Mouse (Mus musculus): ENCODE measurements around the gene Sspo. TPM values are rescaled to one million over a fixed set of nuclear protein-coding genes. Genes with fewer than 3 reads are reported as not detected.

Sspo gene
- total RNA-seq, 2 experiments from 2014 or later: 1.2 to 2.9 TPM

GRCm38 (mm10) chr6:48537105-48537954 lies 89.3 kb downstream of the Sspo start, which contains the start of gene Atp6v0e2:
Gene Atp6v0e2, plus strand, starts transcription at chr6:48537615.
- peak; percentile 83 to 88 for DNase-seq (ENCODE audit: extremely low spot score in 1 of 2, low spot score in 1 of 2)

DNA sequence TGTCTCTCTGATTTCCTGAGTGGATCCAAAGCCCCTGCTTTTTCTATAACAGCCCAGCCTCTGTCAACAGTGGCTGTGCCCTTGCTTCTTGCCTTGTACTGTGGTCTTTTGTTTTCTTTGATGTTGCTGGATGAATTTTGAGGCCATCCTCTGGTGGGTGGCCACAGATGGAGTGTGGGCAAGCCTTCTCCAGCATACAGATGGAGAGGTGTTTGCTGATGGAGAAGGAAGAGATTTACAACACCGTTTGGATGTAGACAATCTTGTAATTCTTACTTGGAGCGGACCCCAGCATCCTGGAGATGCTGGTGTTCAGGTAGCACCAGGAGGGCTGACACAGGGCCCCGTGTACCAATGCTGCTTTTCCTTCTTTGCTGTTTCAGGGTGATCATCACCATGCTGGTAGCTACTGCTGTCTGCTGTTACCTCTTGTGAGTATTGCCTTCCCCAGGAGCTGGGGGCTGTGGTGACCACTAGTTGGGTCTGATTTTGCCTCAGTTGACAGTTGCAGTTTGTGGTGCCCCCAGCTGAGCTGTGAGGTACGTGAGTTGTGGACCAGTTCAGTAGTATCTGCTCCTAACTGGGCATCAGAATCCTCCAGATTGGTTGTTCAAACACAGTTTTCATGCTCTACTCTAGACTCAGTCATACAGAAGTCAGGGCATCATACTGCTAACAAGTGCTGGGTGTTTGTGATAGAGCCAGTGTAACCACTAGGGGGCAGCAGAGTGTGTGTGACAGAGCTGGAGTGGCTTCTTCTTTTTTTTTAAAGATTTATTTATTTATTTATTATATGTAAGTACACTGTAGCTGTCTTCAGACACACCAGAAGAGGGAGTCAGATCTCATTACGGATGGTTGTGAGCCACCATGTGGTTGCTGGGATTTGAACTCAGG lies 91.1 kb downstream of the Sspo start:
- DNase-seq (ENCODE audit: extremely low spot score in 1 of 2, low spot score in 1 of 2): peak; percentile 51 to 83

DNA sequence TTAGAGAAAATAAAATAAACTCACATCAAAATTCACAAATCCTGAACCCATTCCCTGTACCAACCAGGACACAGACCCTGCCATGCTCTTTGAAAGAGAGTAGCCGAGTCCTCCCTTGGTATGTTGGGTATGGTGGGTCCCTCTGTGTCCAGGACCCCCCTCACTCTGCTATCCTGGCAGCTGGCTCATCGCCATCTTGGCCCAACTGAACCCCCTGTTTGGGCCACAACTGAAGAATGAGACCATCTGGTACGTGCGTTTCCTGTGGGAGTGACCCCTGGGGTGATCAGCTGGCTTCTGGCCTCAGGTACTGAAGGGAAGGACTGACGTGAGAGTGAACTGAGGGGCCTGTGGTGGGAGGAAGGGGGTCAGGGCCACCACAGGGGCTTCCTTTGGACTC lies 91.8 kb downstream of the Sspo start:
- no peak for DNase-seq (ENCODE audit: extremely low spot score in 1 of 2, low spot score in 1 of 2)

DNA sequence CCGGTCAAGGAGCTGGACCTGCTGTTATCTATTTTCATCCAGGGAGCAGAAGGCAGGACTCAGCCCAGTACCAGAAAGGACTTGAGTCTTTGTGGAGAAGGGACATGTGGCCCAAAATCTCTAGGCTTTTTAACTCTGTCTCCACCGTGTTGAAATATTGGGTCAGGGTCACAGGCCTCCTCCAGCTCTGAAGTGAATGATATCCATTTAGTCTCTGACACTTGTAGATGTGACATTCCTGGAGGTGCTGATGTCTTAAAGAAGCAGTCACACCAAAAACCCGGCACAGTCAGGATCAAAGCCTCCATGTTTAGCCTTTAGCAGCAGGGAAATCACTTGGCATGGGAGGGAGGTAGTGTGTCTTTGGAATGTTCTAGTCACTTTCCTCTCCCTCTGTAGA lies 92.7 kb downstream of the Sspo start:
- DNase-seq (ENCODE audit: extremely low spot score in 1 of 2, low spot score in 1 of 2): no peak

- no peak for DNase-seq (ENCODE audit: extremely low spot score in 1 of 2, low spot score in 1 of 2)
These were observed 93.8 kb downstream of the Sspo start for GRCm38 (mm10) chr6:48541560-48542450.

DNA sequence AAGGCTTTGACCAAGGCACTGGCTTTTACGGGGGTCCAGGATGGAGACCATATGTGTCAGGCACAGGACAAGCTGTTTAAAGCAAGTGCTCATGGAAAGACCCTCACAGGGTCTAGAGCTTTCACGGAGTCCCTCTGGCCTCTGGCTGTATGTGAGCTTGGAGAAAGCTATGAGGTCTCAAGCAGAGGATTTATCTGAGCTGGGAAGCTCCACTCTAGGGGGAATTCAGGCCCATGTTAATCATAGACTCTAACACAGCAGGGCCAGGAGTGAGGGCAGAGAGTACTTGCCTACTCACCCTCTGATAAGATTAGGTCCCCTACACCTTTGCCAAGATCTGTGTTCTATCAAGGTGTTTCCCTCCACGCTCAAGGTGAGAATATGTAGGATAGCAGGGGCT lies 94.6 kb downstream of the Sspo start:
- DNase-seq (ENCODE audit: extremely low spot score in 1 of 2, low spot score in 1 of 2): no peak

GRCm38 (mm10) chr6:48545251-48545650 lies 97.2 kb downstream of the Sspo start:
- no peak for DNase-seq (ENCODE audit: extremely low spot score in 1 of 2, low spot score in 1 of 2)

DNA sequence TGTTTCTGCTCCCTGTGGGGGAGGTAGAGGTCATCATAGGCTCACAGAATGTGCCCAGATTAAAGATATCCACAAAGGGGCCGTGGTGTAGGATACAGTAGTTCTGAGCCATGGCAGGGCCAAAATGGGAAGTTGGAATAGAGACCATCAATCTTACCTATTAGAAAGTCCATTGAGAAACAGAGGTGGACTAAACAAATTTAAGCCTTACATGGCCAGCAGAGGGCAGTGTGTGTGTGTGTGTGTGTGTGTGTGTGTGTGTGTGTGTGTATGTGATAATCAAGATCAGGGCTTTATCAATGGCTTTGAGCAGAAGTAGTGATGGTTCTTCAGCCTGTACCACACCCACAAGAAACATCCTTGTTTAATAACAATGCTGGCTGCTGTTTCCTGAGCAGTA lies 98.2 kb downstream of the Sspo start:
- DNase-seq (ENCODE audit: extremely low spot score in 1 of 2, low spot score in 1 of 2): peak in 1 of 2 experiments; percentile 54

DNA sequence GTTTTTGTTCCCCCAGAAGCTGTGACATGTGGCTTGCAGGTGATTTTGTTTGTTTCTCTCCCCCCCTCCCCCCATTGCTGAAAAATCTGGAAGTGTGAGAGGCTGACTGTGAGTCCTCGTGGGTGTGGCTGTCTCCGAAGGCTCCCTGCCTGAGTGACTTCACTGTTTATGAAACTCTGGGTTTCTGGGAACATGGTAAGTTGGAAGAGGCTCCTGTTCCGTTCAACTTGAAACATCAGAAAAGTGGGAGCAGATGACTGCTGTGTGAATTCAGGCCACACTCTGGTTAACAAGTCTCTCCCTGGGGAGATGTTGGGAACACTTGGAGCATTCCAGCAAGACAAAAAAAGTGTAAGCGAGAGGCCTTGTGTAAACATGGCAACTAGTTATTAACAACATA lies 98.8 kb downstream of the Sspo start:
- no peak for DNase-seq (ENCODE audit: extremely low spot score in 1 of 2, low spot score in 1 of 2)

DNA sequence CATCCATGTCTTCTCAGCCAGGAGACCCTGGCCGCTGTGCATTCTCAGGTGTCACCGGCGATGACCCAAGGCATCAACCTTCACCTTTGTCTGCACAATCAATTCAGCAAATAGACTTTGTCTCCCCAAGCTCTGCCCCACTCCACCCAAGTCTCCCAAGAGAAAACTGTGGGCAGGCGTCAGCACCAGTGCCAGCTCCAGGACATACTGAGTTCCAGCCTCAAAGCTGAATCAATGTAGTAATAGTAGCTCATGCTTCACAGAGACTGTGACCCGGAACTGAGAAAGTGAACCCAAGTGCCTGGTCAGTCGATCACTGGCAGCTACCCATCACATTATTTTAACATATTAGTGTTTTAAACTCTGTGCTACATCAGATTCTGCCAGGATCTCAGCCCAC lies 100.3 kb downstream of the Sspo start:
- DNase-seq (ENCODE audit: extremely low spot score in 1 of 2, low spot score in 1 of 2): no peak

Small RNA genes within 50 kb of the gene (microRNA-seq; reads per million reads assigned to microRNA genes)
- 0 reads per million in 2 experiments for gene Gm24325

Other genes starting within 250 kb of the Sspo start
- gene Krba1, start 52.6 kb upstream of the Sspo start, total RNA-seq (2021): 10 to 100 TPM; 35.5 to 43.2 TPM
- 10 to 100 TPM; 19.9 to 26.3 TPM for gene Zfp467, start 2.4 kb upstream of the Sspo start, total RNA-seq (2021)
- 100 to 1,000 TPM; 454 to 498 TPM for gene Atp6v0e2, start 89.4 kb downstream of the Sspo start, total RNA-seq (2021)
- gene Lrrc61, start 106.6 kb downstream of the Sspo start, total RNA-seq (2021): 10 to 100 TPM; 34.8 to 39.0 TPM
- 10 to 100 TPM; 15.1 to 16.5 TPM for gene Rarres2, start 124.6 kb downstream of the Sspo start, total RNA-seq (2021)
- not detected for gene Gm45021, start 141.4 kb downstream of the Sspo start, total RNA-seq (2021)
- 10 to 100 TPM; 40.4 to 46.9 TPM for gene Repin1, start 145.7 kb downstream of the Sspo start, total RNA-seq (2021)
- gene Gm44965, start 145.7 kb downstream of the Sspo start, total RNA-seq (2021): not detected
- gene Zfp775, start 153.8 kb downstream of the Sspo start, total RNA-seq (2021): 1 to 10 TPM; 7.4 to 7.6 TPM
- 10 to 100 TPM; 12.7 to 14.4 TPM for gene AI854703, start 178.5 kb downstream of the Sspo start, total RNA-seq (2021)
- under 1 TPM; 0.64 to 0.66 TPM for gene Gimap8, start 199.0 kb downstream of the Sspo start, total RNA-seq (2021)
- gene Gimap9, start 227.9 kb downstream of the Sspo start, total RNA-seq (2021): under 1 TPM in 1 of 2 experiments, not detected in 1; 0.64 TPM
- not detected for gene Gimap4, start 236.3 kb downstream of the Sspo start, total RNA-seq (2021)